Mouse (Mus musculus) G1E-ER4 (cell line): ENCODE results near the gene Stra6l. TPM values are rescaled to one million over a fixed set of nuclear protein-coding genes. Genes with fewer than 3 reads are reported as not detected.

Experiments
- GATA1 ChIP-seq: IDR thresholded peaks from one replicate; pipeline ENCODE4 v1.8.0; 2012; ENCODE audit warnings: low read length, inconsistent platforms
- polyA plus RNA-seq: library from polyadenylated mRNA; stranded (reverse); fragments of >175 nt; gene quantifications from 2 replicates; pipeline ENCODE4 v1.2.3, GENCODE M21; 2012

Stra6l gene
- not detected in 2 replicates for polyA plus RNA-seq

DNA sequence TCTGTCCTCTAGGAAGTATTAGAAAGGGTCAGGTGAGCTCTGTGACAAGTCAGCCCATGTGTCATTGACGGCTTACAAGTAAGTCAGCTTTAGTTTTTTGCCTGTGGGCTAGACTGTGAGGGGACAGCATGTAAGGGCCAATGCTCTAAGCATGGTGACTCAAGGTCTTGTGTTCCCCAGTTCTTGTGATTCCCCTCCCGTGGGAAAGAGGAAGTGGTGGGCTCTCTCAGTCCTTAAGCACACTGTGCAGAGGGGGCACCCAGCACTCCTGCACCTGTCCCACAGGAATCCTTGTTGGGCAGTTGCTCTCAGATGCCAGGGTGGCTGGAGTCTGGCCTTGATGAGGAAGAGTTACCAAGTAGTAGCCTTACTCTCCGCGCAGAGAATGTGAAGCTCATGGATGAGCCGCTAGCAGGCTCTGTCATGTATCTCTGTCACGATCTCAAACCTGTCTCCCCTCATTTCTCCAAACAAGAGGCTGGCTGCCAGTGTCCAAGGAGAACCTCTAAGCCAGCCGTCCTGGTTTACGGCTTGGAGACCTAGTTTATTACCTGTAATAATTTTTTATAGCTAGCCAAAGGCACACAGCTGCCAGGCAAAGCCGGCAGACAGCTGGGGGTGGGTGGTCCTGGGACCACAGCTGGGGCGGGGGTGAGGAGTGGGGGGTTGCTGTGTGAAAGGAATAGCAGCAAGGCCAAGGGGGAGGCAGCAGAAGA lies at the start of gene Stra6l:
Gene Stra6l (plus strand): TSS at position 556 of the 716 bp plus-strand sequence.
- no peak for TF ChIP-seq GATA1

DNA sequence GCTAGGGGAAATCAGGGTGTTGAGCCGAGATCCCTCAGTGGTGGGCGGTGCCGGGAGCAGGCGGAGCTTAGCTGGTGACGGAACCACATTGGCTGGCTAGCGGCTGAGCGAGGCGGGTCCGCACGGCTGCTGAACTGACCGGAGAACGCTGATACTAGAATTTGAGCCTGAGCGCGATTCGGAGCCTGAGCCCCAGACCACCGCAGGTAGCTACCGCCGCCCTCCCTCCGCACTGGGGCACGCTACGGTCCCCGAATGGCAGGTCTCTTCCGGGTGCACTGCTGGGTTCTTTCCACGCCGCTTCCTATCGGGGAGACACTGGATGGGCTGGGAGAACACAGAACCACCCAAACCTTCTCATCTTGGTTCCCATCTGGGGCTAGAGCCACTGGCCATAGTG lies 49.5 kb upstream of the Stra6l start, which contains the start of gene Aldh1b1:
Gene Aldh1b1 (plus strand): TSS at position 59 of the 400 bp plus-strand sequence.
- TF ChIP-seq GATA1: no peak

DNA sequence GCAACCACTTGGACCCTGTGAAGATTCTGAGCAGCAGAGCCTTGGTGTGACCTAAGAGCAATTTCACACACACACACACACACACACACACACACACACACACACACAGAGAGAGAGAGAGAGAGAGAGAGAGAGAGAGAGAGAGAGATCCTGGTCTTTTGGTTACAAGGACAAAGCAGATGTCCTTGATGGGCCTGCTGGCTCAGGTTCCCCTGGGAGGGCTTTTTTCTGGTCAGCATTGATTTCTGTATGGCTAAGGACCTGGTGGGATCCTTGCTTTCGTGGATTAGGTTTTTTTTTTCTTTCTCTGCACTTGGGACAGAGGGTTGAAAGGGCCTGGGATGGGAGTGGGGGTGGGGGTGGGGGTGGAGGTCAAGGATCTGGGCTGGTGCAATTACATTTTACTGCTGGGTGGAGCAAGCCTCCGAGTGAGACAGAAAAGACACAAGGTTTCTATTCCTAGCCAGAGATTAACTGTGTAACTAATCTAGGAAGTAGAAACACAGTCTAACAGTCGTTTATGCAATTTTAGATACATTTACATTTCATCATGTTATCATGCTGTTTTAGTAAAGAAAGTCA lies 48.4 kb upstream of the Stra6l start:
- TF ChIP-seq GATA1: no peak

DNA sequence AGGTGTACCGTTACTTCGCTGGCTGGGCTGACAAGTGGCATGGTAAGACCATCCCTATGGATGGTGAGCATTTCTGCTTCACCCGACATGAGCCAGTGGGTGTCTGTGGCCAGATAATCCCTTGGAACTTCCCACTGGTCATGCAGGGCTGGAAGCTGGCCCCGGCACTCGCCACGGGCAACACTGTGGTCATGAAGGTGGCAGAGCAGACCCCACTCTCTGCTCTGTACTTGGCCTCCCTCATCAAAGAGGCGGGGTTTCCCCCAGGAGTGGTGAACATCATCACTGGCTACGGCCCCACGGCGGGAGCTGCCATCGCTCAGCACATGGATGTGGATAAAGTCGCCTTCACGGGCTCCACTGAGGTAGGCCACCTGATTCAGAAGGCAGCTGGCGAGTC lies 45.6 kb upstream of the Stra6l start:
- TF ChIP-seq GATA1: no peak

DNA sequence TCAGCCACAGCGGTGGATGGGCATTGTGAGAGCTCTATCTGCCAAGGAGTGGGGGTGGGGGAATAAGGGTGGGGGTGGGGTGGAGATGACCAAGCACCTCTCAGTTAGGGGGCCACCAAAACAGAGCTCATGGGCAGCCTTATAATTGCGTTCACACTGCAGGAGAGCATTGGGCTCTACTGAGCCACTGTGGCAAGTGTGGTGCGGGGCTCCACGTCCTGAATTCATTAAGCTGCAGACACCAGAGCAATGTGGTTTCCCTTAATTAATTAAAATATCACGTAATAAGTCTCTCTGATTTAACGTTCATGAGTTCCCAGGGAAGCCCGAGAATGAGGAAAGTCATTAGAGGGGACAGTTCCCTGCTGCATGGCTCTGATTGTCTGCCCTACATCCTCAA lies 40.4 kb upstream of the Stra6l start:
- TF ChIP-seq GATA1: no peak

DNA sequence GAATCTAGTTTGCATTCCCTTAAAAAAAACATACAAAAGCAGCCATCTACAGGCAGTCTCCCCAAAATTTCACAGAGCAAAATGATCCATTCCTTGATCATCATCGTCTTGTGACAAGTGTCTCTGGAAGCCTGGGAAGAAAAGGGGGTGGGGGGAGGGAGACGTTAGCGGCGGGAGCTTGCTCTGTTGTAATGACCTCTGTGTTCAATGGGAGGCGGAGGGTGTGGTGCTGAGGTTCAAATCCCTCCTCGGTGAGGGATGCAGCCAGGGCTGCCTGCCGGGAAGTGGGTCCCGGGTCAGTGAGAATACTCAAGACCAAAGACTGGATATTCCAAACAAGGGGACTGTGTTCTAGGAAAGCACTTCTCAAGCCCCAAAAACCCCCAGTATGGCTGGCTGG lies 37.2 kb upstream of the Stra6l start:
- no peak for TF ChIP-seq GATA1

DNA sequence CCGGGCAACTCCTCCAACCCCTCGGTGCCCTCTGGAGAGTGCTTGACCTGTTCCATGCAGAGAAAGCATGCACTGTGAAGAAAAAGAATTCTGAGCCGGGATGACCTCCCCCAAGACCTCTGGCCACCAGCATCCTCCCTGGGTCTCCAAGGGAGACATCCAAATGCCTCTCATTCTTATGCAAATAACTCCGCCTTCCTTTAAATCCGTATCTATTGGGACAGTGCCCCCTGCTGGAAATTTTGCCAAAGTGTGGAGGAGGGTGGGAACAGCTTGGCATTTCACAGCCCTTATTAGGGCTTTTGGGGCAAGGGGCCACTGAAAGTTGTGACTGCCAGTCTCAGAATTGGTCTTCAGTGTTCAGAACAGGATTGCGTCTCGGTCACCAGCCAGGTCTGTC lies 32.9 kb upstream of the Stra6l start:
- no peak for TF ChIP-seq GATA1

DNA sequence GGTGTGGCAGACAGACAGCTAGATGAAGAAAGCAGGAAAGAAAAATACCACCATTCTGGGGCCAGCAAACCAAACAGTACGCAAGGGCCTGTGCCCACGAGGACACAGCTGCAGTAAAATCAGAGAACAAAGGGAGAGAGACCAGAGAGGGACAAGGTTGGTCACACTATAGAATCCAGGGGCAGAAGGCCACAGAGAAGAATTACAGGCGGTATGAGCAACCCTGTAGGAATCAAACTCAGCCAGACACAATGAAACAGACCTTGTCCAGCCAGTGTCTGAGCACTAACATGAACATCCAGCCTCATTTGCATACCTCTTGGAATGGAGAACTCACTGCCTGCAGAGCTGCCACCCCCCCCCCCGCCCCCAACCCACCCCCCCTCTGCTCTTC lies 29.7 kb upstream of the Stra6l start:
- TF ChIP-seq GATA1: no peak

DNA sequence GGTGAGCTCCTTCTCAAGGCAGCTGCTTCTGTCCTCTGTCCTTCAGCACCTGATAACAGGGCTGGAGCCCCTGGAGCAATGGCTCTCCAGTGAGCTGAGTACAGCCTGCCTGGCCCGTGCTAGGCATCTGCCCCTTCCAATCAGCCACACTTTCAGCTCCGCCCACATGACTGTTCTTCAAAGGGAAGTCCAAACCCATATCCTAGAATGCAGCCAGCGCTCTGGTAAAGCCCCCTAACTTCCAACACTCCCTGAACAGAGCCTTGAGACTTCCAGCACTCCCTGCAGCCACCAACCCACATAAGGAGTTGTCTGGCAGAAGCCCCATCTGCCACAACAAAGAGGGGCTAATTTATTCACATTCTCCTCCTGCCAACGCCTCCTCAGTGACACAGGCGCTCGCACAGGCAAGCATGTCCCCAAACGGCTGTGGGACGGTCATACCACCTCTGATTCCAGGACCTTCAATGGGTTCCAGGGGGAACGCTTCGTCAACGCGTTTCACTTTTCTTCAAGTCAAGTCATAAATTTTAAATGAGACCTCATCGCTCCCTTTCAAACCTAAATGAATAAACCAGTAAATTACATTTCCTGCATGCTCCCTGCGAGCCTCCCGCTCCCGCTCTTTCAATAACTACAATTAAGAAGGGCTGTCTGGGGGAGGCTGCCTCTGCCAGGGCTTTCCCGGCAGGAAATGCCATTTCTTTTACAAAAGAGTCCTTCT lies 29.1 kb upstream of the Stra6l start:
- no peak for TF ChIP-seq GATA1

DNA sequence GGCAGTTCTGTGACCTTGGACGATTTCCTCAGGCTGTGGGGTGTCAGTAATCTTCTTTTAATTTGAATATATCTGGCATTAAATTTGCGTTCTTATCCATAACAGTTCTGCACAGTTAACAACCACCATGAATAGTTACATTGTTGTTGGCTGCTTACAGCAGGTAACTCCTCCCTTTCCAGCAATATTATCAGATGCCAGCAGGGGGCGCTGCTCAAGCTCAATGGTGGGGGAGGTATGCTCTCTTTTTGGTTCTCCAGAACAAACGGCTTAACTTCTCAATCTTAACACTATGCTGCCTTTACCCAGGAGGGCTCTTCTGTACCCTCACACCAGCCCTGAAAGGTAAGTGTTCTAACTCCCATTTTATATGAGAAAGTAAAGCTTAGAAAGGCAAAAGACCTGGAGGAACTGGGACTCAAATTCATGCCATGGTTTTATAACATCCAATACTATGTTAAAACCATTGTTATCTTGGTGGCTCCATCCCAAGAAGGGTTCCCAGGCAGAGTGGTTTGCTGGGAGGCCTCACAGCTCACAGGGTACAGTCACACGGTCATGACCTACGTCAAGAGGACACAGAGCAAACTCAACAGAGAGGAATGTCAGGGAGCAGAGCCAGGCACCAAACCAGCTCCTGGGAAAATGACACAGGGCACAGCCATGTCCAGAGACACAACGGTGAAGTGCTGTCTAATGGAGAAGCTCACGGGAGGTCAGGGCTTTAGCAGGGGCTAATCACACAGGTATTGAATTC lies 28.2 kb upstream of the Stra6l start:
- TF ChIP-seq GATA1: no peak

DNA sequence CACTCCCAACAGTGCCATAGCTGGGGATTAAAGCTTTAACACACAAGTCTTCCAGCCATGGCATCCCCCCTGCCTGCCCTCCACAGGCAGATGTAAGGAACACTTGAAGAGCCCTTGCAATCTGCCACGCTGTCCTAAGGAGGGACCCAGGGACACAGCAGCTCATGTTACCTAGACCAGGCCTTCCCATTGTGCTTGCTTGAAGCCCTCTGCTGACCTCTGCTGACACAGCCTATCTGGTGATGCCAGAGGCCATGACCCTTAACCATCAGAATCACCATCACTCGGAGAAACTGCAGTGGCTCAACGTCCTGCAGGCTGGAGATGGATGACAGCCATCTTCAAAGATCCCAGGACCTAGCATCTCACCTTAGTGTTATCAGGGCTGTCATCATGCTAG lies 26.5 kb upstream of the Stra6l start:
- TF ChIP-seq GATA1: no peak

DNA sequence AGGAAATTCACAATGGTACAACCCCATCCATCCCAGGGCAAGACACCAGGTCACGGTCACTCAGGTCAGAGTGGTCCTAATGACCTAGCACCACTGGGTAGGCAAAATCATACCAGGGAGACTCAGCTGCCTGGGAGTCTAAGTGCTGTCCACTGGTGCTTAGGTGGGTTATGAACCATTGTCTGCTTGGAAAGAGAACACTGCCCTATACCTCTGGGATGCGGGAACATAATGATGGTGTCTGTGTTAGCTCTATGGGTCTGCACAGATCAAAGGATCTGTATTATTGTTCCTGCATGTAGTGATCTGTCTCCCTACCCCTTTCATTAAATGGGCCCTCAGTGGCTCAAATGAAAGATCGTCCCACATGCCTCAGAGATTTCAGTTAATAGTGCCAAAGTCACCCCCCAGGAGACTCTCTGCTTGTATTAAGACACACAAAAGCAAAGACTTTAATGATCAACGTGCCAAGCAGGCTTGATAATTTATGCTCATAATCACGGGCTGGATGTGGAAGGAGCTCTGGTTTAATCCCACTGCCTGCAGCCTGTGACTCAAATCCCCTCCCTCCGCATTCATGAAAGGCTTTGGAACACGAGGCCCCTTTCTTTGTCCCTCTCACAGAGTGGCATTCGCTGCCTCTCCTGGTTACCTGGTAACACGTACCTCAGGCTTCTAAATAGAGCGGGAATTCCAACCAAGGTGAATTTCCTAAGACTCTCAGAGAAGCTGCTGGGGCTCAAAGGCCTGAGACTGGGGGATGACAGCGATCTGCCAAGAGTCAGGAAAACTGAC lies 25.5 kb upstream of the Stra6l start:
- TF ChIP-seq GATA1: no peak

DNA sequence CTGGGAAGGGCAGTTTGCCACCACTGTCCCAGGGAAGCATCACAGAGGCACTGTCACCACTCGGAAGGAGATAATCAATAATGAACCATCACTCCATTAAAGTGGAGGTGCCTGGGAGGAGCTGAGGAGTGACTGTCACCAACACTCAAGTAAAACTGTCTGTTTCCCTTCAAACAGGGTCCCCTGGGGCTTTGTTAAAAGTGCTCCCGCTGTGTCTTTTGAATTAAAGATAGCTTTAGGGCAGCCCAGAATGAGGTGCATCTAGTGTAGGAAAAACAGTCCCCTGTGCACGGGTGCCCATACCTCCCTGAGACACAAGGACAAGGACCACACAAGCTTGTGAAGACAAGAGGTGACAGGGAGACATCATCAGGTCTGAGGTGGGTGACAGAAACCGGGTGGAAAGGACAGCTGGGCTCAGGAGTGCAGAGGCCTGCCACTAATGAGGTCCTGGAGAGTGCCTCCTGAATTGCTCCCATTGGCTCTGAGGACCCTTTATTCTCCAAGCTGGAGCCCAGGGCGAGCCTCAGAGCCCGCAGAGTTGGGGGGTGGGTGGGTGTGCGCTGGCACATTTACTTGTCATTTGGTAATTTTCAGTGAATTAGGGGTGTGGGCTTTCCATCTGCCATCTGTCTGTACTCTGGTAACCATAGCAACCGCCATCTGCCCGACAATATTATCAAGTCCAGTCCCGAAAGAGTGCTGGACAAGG lies 24.3 kb upstream of the Stra6l start:
- no peak for TF ChIP-seq GATA1

DNA sequence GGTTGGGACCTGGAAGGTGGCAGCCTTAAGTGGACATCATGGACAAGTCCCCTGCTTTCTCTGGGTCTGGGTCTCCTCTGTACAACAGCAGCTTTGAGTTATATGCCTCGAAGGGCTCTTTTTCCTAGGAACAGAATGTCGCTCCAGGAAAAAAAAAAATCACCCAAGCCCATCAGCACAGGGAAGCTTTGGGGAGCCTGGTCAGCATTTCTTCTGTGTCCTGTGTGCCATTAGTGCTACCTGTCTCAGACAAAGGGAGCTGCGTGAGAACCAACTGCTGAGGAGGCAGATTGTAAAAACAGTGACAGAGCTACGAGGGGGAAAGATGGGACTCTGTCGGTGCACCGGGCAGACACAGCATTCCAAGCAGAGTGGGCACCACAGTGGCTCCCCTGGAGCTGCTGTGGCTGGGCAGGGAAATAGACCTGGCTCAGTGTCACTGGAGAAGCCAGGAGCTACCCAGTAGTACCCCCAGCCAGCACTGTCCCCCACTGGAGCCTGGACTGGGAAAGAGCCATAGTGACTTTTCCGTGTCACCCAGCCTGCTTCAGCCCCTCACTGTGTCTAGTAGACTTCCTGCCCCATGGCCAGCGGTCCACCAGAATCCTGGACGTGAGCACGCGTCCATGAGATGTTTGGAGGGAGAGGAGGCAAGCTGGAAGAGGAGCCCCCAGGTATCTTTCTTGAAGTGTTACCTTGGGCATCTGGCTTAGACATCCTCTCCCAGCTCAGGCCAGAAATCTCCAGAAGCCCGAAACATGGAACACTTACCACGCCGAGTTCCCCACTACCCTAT lies 23.5 kb upstream of the Stra6l start:
- no peak for TF ChIP-seq GATA1
